Mouse (Mus musculus) heart, embryonic 14.5 days (tissue): Measurements from ENCODE around the gene Lect2. TPM values are rescaled to one million over a fixed set of nuclear protein-coding genes. Genes with fewer than 3 reads are reported as not detected.

Experiments used
- ATAC-seq: fragments of 200-750 bp; cut with Nextera tagmentation; 2 replicates; pipeline ENCODE4 v1.8.0; 2017; ENCODE audit warnings: low read depth, moderate TSS enrichment; ENCODE audit not compliant: insufficient number of reproducible peaks, insufficient read depth, low FRiP score
- H3K27ac ChIP-seq, 2 experiments: fragments of 200-500 bp in 1 of 2; fragments of 300-500 bp in 1 of 2; sonication (generic) in 1 of 2; replicated peaks in 1 of 2; 2 replicates each; pipeline ENCODE4 v1.5.1; 2012 to 2014; ENCODE audit warnings: low read depth in 2 of 2, low read length in 2 of 2, control low read depth in 1 of 2, mild to moderate bottlenecking in 1 of 2, mixed read lengths in 1 of 2; ENCODE audit not compliant: control insufficient read depth in 1 of 2, insufficient read depth in 1 of 2
- H3K27me3 ChIP-seq: fragments of 300-500 bp; sonication (generic); 2 replicates; pipeline ENCODE4 v1.6.1; 2014; ENCODE audit warnings: mild to moderate bottlenecking, low read length, control low read depth; ENCODE audit not compliant: control insufficient read depth, insufficient read depth
- H3K36me3 ChIP-seq: fragments of 300-500 bp; sonication (generic); 2 replicates; pipeline ENCODE4 v1.6.1; 2014; ENCODE audit warnings: mild to moderate bottlenecking, control low read depth, low read length, mixed read lengths; ENCODE audit not compliant: control insufficient read depth, insufficient read depth
- H3K4me1 ChIP-seq, 2 experiments: fragments of 200-500 bp in 1 of 2; fragments of 300-500 bp in 1 of 2; sonication (generic) in 1 of 2; 2 replicates each; pipeline ENCODE4 v1.6.1; 2012 to 2014; ENCODE audit warnings: low read length in 2 of 2, control low read depth in 1 of 2, mixed read lengths in 1 of 2; ENCODE audit not compliant: control insufficient read depth in 2 of 2, insufficient read depth in 2 of 2
- H3K4me2 ChIP-seq: fragments of 300-500 bp; sonication (generic); 2 replicates; pipeline ENCODE4 v1.6.1; 2014; ENCODE audit warnings: mild to moderate bottlenecking, low read length
- H3K4me3 ChIP-seq, 2 experiments: fragments of 200-500 bp in 1 of 2; fragments of 300-500 bp in 1 of 2; sonication (generic) in 1 of 2; 2 replicates each; pipeline ENCODE4 v1.5.1; 2012 to 2014; ENCODE audit warnings: low read length in 2 of 2, mild to moderate bottlenecking in 2 of 2, control low read depth in 1 of 2, low read depth in 1 of 2, moderate library complexity in 1 of 2; ENCODE audit not compliant: control insufficient read depth in 1 of 2, insufficient read depth in 1 of 2
- H3K9ac ChIP-seq: fragments of 300-500 bp; sonication (generic); 2 replicates; pipeline ENCODE4 v1.6.1; 2014; ENCODE audit warnings: mild to moderate bottlenecking, low read length
- H3K9me3 ChIP-seq: fragments of 300-500 bp; sonication (generic); 2 replicates; pipeline ENCODE4 v1.6.1; 2016; ENCODE audit warnings: low read length, control low read depth; ENCODE audit not compliant: control insufficient read depth
- WGBS: fragments of 180-500 bp; shearing (Covaris S2); extraction: QIAGEN DNeasy Blood & Tissue Kit; methylation state at CpG from one replicate; pipeline ENCODE4 v1.1.7; 2014; 5-methylcytosine and 5-hydroxymethylcytosine counted together
- polyA plus RNA-seq: library from polyadenylated mRNA; unstranded; fragments of >200 nt; fragmentation: Nextera tagmentation; extraction: Ambion mirVana; gene quantifications from 2 replicates; pipeline ENCODE4 v1.2.1, GENCODE M21; 2014

Lect2 gene
- polyA plus RNA-seq, 1 experiment from 2014 or later: not detected

- H3K27me3 ChIP-seq: no peaks in the 10 kb centered on the region
- 50% methylated on average over 12 of the region's 12 CpGs for WGBS
- H3K4me2 ChIP-seq: no peak overlapping the region
- no peaks in the 10 kb centered on the region for H3K36me3 ChIP-seq
- H3K4me1 ChIP-seq: peaks cover 0 to 6% of the 10 kb centered on the region in 2 experiments; a peak in 1 of 4 replicates
- H3K9me3 ChIP-seq: no peaks in the 10 kb centered on the region
- H3K27ac ChIP-seq: peak overlapping the region; percentile 4 to 55
- H3K4me3 ChIP-seq: no peak overlapping the region
- H3K9ac ChIP-seq: no peak overlapping the region
- ATAC-seq: no peak
Observed at GRCm38 (mm10) chr13:56575701-56576321, 27.5 kb upstream of the Lect2 start.

GRCm38 (mm10) chr13:56575074-56575473 is 26.8 kb upstream of the Lect2 start:
- Histone ChIP-seq H3K4me1 (peaks cover 0 to 6% of the 10 kb centered on the region in 2 experiments; a peak in 1 of 4 replicates), H3K4me2 (no peak overlapping the region), H3K27ac (no peak overlapping the region), H3K9ac (no peak overlapping the region), H3K4me3 (no peak overlapping the region), H3K36me3 (no peaks in the 10 kb centered on the region), H3K27me3 (no peaks in the 10 kb centered on the region), H3K9me3 (no peaks in the 10 kb centered on the region)
- 69% methylated on average over 4 of the region's 4 CpGs for WGBS
- ATAC-seq: no peak

DNA sequence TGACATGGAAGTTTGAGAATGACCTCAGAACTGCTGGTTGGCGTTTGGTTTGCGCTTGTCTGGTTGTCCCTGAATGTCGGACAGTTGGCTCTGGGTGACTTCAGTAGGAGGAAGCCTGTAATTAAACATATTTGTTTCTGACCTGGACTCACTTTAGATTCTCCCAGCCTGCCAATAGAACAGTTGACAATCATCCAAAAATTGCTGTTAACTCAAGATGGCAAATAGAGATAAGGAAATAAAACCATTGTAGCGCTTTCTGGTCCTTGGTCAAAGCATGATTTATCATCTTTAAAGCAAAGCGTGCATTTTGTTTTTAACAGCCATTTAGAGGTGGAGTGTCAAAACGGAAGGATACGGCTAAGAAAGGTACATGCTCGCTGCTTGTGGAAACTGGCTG is 23.3 kb upstream of the Lect2 start:
- Histone ChIP-seq H3K9ac (no peak overlapping the region), H3K9me3 (no peaks in the 10 kb centered on the region), H3K27ac (no peak overlapping the region), H3K4me3 (no peak overlapping the region), H3K4me2 (no peak overlapping the region), H3K36me3 (no peaks in the 10 kb centered on the region), H3K27me3 (no peaks in the 10 kb centered on the region), H3K4me1 (peaks cover 0 to 4% of the 10 kb centered on the region in 2 experiments; a peak in 2 of 4 replicates)
- ATAC-seq: no peak
- WGBS: 89% methylated on average over 8 of the region's 8 CpGs

GRCm38 (mm10) chr13:56566336-56566735 is 18.0 kb upstream of the Lect2 start:
- Histone ChIP-seq H3K36me3 (no peaks in the 10 kb centered on the region), H3K27ac (peak overlapping the region in 1 of 2 experiments; percentile 37; a peak in 1 of 4 replicates), H3K4me2 (no peak overlapping the region), H3K9me3 (no peaks in the 10 kb centered on the region), H3K9ac (no peak overlapping the region), H3K4me3 (no peak overlapping the region), H3K4me1 (peaks cover 4 to 6% of the 10 kb centered on the region in 2 experiments), H3K27me3 (no peaks in the 10 kb centered on the region)
- 48% methylated on average over 10 of the region's 10 CpGs for WGBS
- no peak for ATAC-seq

- Histone ChIP-seq H3K4me3 (no peak overlapping the region), H3K4me1 (peaks cover 6 to 11% of the 10 kb centered on the region in 2 experiments), H3K36me3 (no peaks in the 10 kb centered on the region), H3K9ac (no peak overlapping the region), H3K4me2 (no peak overlapping the region), H3K27me3 (no peaks in the 10 kb centered on the region), H3K9me3 (no peaks in the 10 kb centered on the region), H3K27ac (no peak overlapping the region)
- 35% methylated on average over 6 of the region's 6 CpGs for WGBS
- no peak for ATAC-seq
Observed at GRCm38 (mm10) chr13:56563075-56563474, 14.8 kb upstream of the Lect2 start.

GRCm38 (mm10) chr13:56561129-56561528 is 12.8 kb upstream of the Lect2 start:
- H3K9ac ChIP-seq: no peak overlapping the region
- no peak overlapping the region for H3K4me2 ChIP-seq
- H3K36me3 ChIP-seq: no peaks in the 10 kb centered on the region
- H3K27me3 ChIP-seq: no peaks in the 10 kb centered on the region
- no peak overlapping the region for H3K4me3 ChIP-seq
- WGBS: 77% methylated on average over 8 of the region's 8 CpGs
- ATAC-seq: no peak
- H3K4me1 ChIP-seq: peaks cover 5 to 6% of the 10 kb centered on the region in 2 experiments
- no peak overlapping the region for H3K27ac ChIP-seq
- H3K9me3 ChIP-seq: no peaks in the 10 kb centered on the region

GRCm38 (mm10) chr13:56559841-56560370 is 11.6 kb upstream of the Lect2 start:
- 89% methylated on average over 6 of the region's 6 CpGs for WGBS
- Histone ChIP-seq H3K36me3 (no peaks in the 10 kb centered on the region), H3K4me3 (no peak overlapping the region), H3K9me3 (no peaks in the 10 kb centered on the region), H3K9ac (no peak overlapping the region), H3K27me3 (no peaks in the 10 kb centered on the region), H3K27ac (no peak overlapping the region), H3K4me1 (peaks cover 5 to 6% of the 10 kb centered on the region in 2 experiments; a peak in 2 of 4 replicates), H3K4me2 (no peak overlapping the region)
- ATAC-seq: no peak
